Mouse (Mus musculus): ENCODE data around the gene Scml4. TPM values are rescaled to one million over a fixed set of nuclear protein-coding genes. Genes with fewer than 3 reads are reported as not detected.

Gene Scml4
- polyA plus RNA-seq, 1 experiment from 2014 or later: 0.15 TPM

DNA sequence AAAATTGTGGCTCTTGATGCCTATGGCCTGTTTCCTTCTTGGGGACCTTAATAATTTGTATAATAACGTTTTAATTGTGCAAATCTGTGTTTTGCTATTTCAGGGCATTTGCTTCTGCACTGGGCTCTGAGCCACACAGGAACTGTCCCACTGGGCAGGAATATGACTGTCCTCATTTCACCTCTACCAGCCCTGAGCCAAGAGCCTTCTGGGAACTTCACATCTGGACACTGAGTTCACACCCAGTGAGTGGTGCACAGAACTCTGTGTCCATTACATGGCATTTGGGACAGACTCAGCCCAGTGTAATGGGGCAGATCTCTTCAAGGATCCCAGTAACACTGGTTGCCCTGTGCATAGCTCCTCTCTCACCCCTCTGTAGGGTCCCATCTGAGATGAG is 16.8 kb upstream of the Scml4 start:
- Histone ChIP-seq H3K4me3 (no peak overlapping the region), H3K27me3 (replicated peaks) (no peaks in the 10 kb centered on the region), H3K27ac (no peak overlapping the region), H3K9ac (no peak overlapping the region), H3K4me1 (0 out of 2 replicates have a peak, but pooled peaks cover under 1% of the 10 kb centered on the region), H3K4me2 (no peak overlapping the region), H3K9me3 (replicated peaks) (no peaks in the 10 kb centered on the region), H3K36me3 (no peaks in the 10 kb centered on the region)
- 62% methylated on average over 1 of the region's 1 CpGs for WGBS (ENCODE audit: insufficient replicate concordance)
- no peak for ATAC-seq

DNA sequence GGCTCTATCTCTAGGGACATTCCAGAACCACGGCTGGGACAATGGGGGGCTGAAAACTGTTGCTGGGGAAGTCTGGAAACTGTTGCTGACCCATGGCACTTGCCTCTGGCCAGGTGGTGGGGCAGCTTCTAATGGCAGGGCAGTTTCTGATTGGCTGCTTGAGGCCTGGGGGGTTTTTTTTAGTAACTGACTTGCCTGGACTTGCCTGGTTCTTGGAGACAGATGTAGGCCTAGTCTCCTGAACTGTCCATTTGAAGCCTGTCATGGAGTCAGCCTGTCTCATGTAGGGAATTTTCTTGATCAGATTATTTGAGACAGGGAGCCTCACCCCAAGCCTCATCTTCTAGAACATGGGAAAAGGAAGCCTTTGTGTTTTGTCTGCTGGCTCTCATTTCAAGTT is 14.7 kb upstream of the Scml4 start:
- H3K4me1 ChIP-seq: 0 out of 2 replicates have a peak, but pooled peaks cover 7% of the 10 kb centered on the region
- no peaks in the 10 kb centered on the region for H3K9me3 ChIP-seq (replicated peaks)
- 41% methylated on average over 1 of the region's 1 CpGs for WGBS (ENCODE audit: insufficient replicate concordance)
- no peak overlapping the region for H3K27ac ChIP-seq
- H3K27me3 ChIP-seq (replicated peaks): no peaks in the 10 kb centered on the region
- no peak overlapping the region for H3K9ac ChIP-seq
- H3K36me3 ChIP-seq: no peaks in the 10 kb centered on the region
- H3K4me2 ChIP-seq: no peak overlapping the region
- no peak overlapping the region for H3K4me3 ChIP-seq
- no peak for ATAC-seq

DNA sequence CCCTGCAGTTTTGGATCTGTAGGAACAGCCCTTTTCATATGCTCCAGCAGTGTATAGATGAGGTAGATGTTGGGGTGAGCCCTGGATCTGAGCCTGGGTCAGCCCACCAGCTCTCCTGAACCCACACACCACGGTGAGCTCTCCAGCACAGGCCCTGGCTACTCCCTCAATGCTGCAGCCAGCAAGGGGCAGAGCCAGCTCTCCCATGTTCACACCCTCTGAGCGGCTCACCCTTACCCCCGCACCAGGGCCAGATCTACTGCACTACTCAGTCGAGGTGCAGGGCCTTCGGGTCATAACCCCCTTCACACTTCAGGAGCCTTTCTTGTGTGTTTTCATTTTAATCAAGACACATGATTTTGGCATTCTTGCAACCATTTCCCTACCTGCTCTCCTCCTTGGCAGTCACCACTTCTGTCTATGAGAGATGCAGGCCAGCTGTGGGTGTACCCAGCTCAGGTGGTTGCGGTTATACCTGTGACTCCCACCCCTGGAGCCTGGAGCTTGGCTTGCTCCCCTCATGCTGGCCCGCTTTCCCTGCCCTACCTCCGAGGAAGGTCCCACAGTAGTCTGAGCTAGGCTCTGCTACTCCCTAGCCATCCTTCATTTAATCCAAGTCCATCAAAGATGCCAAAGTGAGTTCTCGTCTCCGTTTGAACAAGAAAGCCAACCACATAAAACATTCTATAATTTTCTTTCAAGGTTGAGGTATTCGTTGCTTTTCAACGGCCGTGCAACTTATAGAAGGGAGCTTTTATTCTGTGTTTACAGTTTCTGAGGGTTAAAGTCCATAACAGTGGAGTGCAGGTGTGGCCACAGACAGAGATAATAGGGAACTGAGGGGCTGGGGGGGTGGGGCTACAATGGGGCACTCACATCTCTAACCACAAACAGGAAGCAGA is 11.7 kb upstream of the Scml4 start:
- no peak overlapping the region for H3K4me2 ChIP-seq
- H3K27ac ChIP-seq: no peak overlapping the region
- no peak overlapping the region for H3K4me3 ChIP-seq
- WGBS (ENCODE audit: insufficient replicate concordance): 71% methylated on average over 13 of the region's 13 CpGs
- H3K4me1 ChIP-seq: 0 out of 2 replicates have a peak, but pooled peaks cover 7% of the 10 kb centered on the region
- H3K9ac ChIP-seq: no peak overlapping the region
- H3K9me3 ChIP-seq (replicated peaks): no peaks in the 10 kb centered on the region
- ATAC-seq: no peak
- H3K36me3 ChIP-seq: no peaks in the 10 kb centered on the region
- H3K27me3 ChIP-seq (replicated peaks): no peaks in the 10 kb centered on the region

DNA sequence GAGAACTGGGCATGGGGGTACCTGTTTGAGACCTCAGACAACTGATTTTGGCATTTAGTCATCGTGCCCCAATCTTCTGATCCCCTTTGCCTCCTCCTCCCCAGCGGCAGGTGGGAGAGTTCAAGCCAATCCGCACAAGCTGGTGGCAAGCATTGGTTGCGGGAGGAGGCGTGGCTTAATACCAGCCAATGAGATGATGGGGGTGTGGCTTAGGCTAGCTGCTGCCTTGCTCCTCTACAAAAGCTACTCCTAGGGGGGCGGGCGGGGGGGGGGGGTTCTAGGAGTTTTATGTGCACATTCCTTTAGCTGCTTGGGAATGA is 11.1 kb upstream of the Scml4 start:
- Histone ChIP-seq H3K9ac (no peak overlapping the region), H3K27ac (no peak overlapping the region), H3K4me2 (no peak overlapping the region), H3K36me3 (no peaks in the 10 kb centered on the region), H3K9me3 (replicated peaks) (no peaks in the 10 kb centered on the region), H3K27me3 (replicated peaks) (no peaks in the 10 kb centered on the region), H3K4me3 (no peak overlapping the region), H3K4me1 (0 out of 2 replicates have a peak, but pooled peaks cover 7% of the 10 kb centered on the region)
- 64% methylated on average over 7 of the region's 7 CpGs for WGBS (ENCODE audit: insufficient replicate concordance)
- ATAC-seq: no peak

DNA sequence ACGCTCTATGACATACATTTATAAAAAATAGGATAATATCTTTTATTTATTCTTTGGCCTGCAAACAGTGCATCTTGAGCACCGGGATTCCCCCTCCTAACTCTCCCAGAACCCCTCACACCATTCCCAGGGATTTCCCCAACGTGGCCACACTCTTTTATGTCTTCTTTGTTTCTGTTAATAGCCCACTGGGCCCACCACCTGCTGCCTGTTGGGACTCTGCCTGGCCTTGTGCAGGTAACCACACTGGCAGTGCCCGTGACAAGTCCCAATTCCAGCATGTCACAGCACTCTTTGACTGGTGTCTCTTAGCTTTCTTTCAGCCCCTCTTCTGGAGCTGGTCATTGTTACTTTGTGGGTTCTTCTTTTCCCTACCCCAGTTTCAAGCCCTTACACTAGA is 5.3 kb upstream of the Scml4 start:
- 57% methylated on average over 4 of the region's 4 CpGs for WGBS (ENCODE audit: insufficient replicate concordance)
- Histone ChIP-seq H3K36me3 (no peaks in the 10 kb centered on the region), H3K4me2 (no peak overlapping the region), H3K4me1 (no peaks in the 10 kb centered on the region; the same call in 1 of the 2 replicates), H3K9ac (no peak overlapping the region), H3K27ac (no peak overlapping the region), H3K4me3 (no peak overlapping the region), H3K9me3 (replicated peaks) (peaks cover 4% of the 10 kb centered on the region; the same call in 1 of the 2 replicates), H3K27me3 (replicated peaks) (no peaks in the 10 kb centered on the region)
- no peak for ATAC-seq

DNA sequence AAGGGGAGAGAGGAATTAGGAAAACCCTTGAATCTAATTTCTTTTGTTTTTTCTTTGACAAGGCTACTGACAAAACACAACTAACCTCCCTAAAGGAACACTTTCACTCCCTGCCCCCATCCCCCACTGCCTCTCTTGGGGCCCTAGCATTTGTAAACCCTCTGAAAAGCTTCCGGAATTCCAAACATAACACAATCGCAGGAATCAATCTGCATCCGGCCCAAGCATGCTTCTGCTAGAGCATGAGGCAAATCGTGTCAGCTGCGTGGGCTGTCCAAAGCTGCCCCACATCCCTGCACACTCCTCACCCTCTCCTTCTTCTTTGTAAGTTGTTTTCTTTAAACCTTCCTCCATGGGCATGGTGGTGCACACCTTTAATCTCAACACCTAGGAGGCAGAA is 4.9 kb upstream of the Scml4 start:
- Histone ChIP-seq H3K27ac (no peak overlapping the region), H3K36me3 (no peaks in the 10 kb centered on the region), H3K4me2 (no peak overlapping the region), H3K9me3 (replicated peaks) (peaks cover 4% of the 10 kb centered on the region; the same call in 1 of the 2 replicates), H3K9ac (no peak overlapping the region), H3K4me1 (no peaks in the 10 kb centered on the region; the same call in 1 of the 2 replicates), H3K27me3 (replicated peaks) (no peaks in the 10 kb centered on the region; the same call in 1 of the 2 replicates), H3K4me3 (no peak overlapping the region)
- no peak for ATAC-seq
- WGBS (ENCODE audit: insufficient replicate concordance): 41% methylated on average over 5 of the region's 5 CpGs

DNA sequence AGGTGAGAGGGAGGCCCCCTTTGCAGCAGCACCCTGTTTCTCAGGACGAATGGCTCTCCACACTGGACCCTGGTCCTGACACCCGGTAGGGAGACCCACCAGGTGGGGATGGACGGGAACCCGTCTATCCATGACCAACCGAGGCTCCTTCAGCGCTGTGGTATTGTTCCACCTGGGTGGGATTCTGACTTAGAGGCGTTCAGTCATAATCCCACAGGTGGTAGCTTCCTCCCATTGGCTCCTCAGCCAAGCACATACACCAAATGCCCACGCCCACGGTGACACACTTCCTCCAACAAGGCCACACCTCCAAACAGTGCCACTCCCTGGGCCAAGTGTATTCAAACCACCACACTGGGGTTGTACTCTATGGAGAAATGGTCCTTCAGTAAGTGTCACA is 3.6 kb upstream of the Scml4 start:
- Histone ChIP-seq H3K9ac (no peak overlapping the region), H3K4me1 (no peaks in the 10 kb centered on the region; the same call in 1 of the 2 replicates), H3K36me3 (no peaks in the 10 kb centered on the region), H3K4me2 (no peak overlapping the region), H3K4me3 (no peak overlapping the region), H3K27ac (no peak overlapping the region), H3K9me3 (replicated peaks) (peaks cover 4% of the 10 kb centered on the region; the same call in 1 of the 2 replicates), H3K27me3 (replicated peaks) (no peaks in the 10 kb centered on the region; the same call in 1 of the 2 replicates)
- ATAC-seq: no peak
- WGBS (ENCODE audit: insufficient replicate concordance): 80% methylated on average over 9 of the region's 9 CpGs

DNA sequence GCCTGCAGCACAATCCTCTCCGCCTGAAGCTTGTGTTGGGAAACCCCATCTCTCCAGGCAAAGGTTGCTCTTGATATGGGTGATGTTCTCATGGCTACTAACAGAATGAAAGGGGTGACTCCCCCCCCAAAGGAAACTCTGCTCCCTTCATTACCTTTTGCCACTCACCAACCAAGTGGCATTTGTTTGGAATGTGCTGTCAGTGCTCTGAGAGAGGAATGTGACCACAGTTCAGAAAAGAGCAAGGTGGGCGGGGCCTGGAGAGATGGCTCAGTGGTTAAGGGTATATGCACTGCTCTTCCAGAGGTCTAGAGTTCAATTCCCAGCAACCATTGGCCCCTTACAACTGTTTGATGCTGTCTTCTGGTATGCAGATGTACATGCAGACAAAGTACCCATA is 3.1 kb upstream of the Scml4 start:
- H3K4me2 ChIP-seq: no peak overlapping the region
- no peaks in the 10 kb centered on the region; the same call in 1 of the 2 replicates for H3K27me3 ChIP-seq (replicated peaks)
- ATAC-seq: no peak
- no peaks in the 10 kb centered on the region for H3K36me3 ChIP-seq
- H3K27ac ChIP-seq: no peak overlapping the region
- no peak overlapping the region for H3K4me3 ChIP-seq
- 84% methylated on average over 2 of the region's 2 CpGs for WGBS (ENCODE audit: insufficient replicate concordance)
- no peaks in the 10 kb centered on the region; the same call in 1 of the 2 replicates for H3K4me1 ChIP-seq
- no peak overlapping the region for H3K9ac ChIP-seq
- peaks cover 4% of the 10 kb centered on the region; the same call in 1 of the 2 replicates for H3K9me3 ChIP-seq (replicated peaks)

DNA sequence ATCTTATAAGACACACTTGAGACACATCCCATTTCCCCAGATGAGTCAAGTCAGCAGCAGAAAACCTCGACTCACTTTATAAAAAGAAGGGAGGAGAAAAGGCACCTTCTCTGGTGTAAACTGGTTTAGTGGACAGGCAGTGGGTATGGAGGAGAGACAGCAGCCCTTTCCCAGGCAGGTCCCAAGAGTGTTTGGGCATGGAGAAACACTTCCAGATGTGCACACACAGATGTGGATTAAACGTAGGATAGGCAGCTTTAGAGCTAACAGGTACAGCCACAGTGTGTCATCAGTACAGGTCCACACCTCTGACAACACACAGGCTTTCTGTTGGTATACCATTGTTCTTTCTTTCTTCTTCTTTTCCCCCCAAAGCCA is 400 bp upstream of the Scml4 start:
- 36% methylated on average over 2 of the region's 2 CpGs for WGBS (ENCODE audit: insufficient replicate concordance)
- Histone ChIP-seq H3K4me3 (no peak overlapping the region), H3K9me3 (replicated peaks) (peaks cover 4% of the 10 kb centered on the region; the same call in 1 of the 2 replicates), H3K4me2 (no peak overlapping the region), H3K36me3 (no peaks in the 10 kb centered on the region), H3K27ac (no peak overlapping the region), H3K27me3 (replicated peaks) (peaks cover 15% of the 10 kb centered on the region), H3K9ac (no peak overlapping the region), H3K4me1 (no peaks in the 10 kb centered on the region; the same call in 1 of the 2 replicates)
- ATAC-seq: no peak

DNA sequence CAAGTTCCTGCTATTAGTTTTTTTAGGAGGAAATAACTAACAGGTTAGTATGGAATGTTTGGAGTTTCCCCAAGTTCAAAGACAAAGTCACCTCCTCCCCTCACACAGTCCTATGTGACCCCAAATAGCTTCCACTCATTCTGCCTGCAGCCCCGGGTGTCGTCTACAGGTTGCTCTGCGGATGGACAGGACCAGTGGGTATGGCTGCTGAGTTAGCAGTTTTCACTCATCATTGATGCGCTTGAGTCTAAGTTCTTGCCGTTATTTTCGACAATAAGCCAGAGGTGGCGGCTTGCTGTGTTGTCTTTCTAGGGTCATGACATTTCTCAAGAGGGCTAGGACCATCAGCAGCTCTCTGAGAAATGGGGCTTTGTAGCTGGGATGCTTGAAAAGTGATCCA is 1.3 kb downstream of the Scml4 start:
- Histone ChIP-seq H3K27ac (no peak overlapping the region), H3K4me2 (no peak overlapping the region), H3K27me3 (replicated peaks) (peaks cover 21% of the 10 kb centered on the region), H3K9me3 (replicated peaks) (peaks cover 2% of the 10 kb centered on the region; the same call in 1 of the 2 replicates), H3K4me1 (no peaks in the 10 kb centered on the region), H3K4me3 (no peak overlapping the region), H3K9ac (no peak overlapping the region), H3K36me3 (no peaks in the 10 kb centered on the region)
- 72% methylated on average over 7 of the region's 7 CpGs for WGBS (ENCODE audit: insufficient replicate concordance)
- no peak for ATAC-seq

DNA sequence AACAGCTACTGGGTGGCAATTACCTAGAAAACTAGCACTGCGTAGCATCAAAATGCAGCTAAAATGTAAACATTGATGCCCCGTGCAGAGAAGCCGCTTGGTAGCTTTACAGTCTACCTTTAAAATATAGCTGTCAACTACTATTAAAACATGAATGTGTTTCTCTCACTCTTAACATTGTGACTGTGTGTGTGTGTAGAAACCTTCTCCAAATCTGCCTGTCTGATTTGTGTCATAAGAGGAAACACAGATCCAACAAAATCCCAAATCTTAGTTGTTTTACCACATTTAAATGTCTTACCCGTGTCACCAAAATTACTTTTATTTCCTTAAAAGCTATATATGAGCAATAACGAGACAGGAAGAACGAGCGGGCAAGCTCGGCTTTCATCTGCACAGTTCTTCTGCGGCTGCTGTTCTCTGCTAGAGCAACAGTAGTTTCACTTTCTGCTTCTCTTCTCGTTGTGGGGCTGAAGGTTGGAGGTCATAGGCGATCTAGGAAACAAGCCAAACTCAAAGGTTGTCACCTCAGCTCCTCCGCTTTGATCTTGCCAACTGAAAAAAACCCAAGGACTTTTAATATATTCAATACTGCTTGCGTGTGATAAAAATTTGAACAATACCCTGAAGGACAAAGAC is 2.1 kb downstream of the Scml4 start:
- H3K36me3 ChIP-seq: no peaks in the 10 kb centered on the region
- no peak overlapping the region for H3K9ac ChIP-seq
- no peaks in the 10 kb centered on the region for H3K4me1 ChIP-seq
- no peak overlapping the region for H3K27ac ChIP-seq
- no peak overlapping the region; the same call in 1 of the 2 replicates for H3K4me3 ChIP-seq
- 55% methylated on average over 13 of the region's 13 CpGs for WGBS (ENCODE audit: insufficient replicate concordance)
- no peak for ATAC-seq
- H3K9me3 ChIP-seq (replicated peaks): no peaks in the 10 kb centered on the region
- H3K27me3 ChIP-seq (replicated peaks): peaks cover 21% of the 10 kb centered on the region
- H3K4me2 ChIP-seq: peak overlapping the region; percentile 32

DNA sequence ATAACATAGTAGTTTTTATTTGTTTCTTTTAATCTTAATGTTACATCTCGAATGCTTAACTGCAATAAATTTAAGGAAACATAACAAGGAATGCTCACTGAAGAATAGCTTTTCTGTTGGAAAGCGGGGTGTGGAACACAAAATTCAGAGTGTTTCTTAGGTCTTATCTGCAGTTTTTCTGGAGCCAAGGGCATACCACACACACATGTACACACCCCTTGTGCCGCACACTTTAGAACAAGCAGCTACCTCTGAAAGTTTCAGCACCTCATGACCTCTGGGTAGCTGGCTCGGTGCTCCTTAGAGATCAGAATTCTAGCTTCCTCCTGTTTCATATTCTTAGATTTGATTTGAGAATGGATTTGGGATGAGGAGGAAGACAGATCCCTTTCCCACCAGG is 2.6 kb downstream of the Scml4 start:
- Histone ChIP-seq H3K4me3 (no peak overlapping the region), H3K9me3 (replicated peaks) (no peaks in the 10 kb centered on the region), H3K27me3 (replicated peaks) (peaks cover 21% of the 10 kb centered on the region), H3K9ac (no peak overlapping the region), H3K4me2 (no peak overlapping the region), H3K27ac (no peak overlapping the region), H3K4me1 (no peaks in the 10 kb centered on the region), H3K36me3 (no peaks in the 10 kb centered on the region)
- ATAC-seq: no peak
- WGBS (ENCODE audit: insufficient replicate concordance): 66% methylated on average over 4 of the region's 4 CpGs
